Mouse (Mus musculus) embryo, embryonic 10 days (tissue): ENCODE results near the gene Cox16.
A peak's percentile ranks its signal among the peaks of the same experiment; 100 is the strongest.

Experiments used
- DNase-seq: peaks from one replicate; pipeline ENCODE4 v3.0.0-alpha.2; 2015; ENCODE audit warnings: low spot score

Cox16 gene

DNA sequence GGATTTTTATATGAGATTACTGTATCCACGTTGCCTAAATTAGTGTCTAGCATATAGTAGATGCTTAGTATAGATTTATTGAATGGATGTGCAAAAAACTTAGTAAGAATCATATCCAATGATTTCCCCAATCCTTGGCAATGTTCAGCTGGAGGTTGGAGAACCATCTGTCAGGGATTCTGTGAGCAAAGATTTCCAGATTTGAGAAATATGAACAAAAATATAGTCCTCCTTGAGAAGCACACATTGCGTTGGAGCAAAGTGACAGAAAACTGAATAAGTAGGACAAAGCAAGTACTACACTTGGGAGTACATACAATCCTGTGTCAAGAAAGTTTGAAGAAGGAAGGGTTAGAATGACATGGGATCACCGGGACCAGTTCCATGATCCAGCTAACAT lies 160.8 kb downstream of the Cox16 start:
- no peak for DNase-seq

DNA sequence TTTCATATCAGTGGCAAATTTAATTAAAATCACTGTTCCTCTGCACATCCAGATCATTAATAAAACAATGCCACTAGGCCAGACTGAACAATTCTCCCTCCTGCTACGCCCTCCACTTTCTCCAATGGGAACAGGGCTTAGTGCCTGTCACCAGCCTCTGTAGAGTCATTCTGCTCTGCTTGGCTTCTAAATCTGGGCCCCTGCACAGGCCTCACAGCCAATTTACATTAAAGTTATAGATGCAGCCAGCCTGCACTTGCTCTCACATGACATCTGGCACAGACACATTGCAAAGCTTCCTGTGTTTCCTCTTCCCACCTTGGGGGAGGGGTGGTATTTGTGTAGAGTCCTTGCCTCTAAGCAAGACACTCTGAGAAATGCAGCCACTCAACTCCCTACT lies 163.9 kb downstream of the Cox16 start:
- peak; percentile 27 for DNase-seq

DNA sequence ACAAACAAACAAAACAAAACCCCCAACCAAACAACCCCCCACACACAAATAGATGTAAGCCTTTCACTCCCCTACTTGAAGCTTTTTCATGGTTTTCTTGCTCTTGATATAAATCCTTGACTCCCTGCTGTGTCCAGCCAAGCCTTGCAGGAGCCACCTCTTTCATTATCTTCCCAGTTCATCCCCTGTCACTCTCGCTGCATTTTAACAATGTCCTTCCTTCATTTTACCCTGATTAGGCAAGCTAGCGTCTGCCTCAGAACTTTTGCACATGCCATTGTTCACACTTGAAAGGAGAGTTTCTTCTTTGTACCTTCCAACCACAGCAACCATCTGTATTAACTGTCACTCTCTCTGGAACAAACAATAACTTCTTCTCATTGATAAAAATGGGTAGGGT lies 167.1 kb downstream of the Cox16 start:
- DNase-seq: peak; percentile 52

DNA sequence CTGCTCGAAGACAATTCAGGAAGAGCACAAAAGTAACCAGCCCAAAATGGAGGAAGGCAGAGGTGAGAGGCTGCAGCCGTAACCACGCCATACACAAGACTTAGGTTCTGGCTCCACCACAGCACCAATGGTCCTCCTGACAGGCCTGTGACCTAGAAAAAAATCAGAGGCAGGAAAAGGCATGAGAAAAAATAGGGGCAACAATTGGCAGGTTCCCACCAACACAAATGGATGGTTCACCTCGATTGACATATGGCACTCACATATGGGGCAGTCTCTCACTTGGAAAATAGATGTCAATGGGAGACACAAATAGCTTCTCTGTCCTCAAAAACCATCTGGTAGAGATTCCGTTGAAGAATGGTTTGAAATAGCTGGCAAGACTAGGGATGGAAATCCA lies 169.0 kb downstream of the Cox16 start:
- no peak for DNase-seq
